Mouse (Mus musculus) heart, adult 2 months (tissue): Measurements from ENCODE around the gene Ccdc115. TPM values are rescaled to one million over a fixed set of nuclear protein-coding genes. Genes with fewer than 3 reads are reported as not detected.

Experiments used
- DNase-seq, 2 experiments: peaks; one replicate each; pipeline ENCODE4 v3.0.0; 2021
- H3K27ac ChIP-seq: fragments of 200-600 bp; 2 replicates; pipeline ENCODE4 v1.8.1; 2022
- H3K27me3 ChIP-seq: fragments of 200-500 bp; 2 replicates; pipeline ENCODE4 v1.6.1; 2012; ENCODE audit warnings: mild to moderate bottlenecking, low read length, inconsistent platforms, mixed read lengths; ENCODE audit not compliant: control insufficient read depth, insufficient read depth
- H3K36me3 ChIP-seq: fragments of 200-500 bp; 2 replicates; pipeline ENCODE4 v1.6.1; 2012; ENCODE audit warnings: low read length, inconsistent platforms; ENCODE audit not compliant: control insufficient read depth, insufficient read depth
- H3K4me1 ChIP-seq: fragments of 200-500 bp; 2 replicates; pipeline ENCODE4 v1.6.1; 2011; ENCODE audit warnings: low read length; ENCODE audit not compliant: control insufficient read depth, insufficient read depth
- H3K4me3 ChIP-seq: fragments of 200-600 bp; 2 replicates; pipeline ENCODE4 v1.8.1; 2022
- H3K79me2 ChIP-seq: fragments of 200-500 bp; replicated peaks from 2 replicates; pipeline ENCODE4 v1.6.1; 2012; ENCODE audit warnings: mild to moderate bottlenecking, inconsistent platforms, low read length, moderate library complexity, mixed read lengths; ENCODE audit not compliant: control insufficient read depth, insufficient read depth
- H3K9ac ChIP-seq: fragments of 200-500 bp; 2 replicates; pipeline ENCODE4 v1.6.1; 2012; ENCODE audit warnings: low read depth, mild to moderate bottlenecking, control low read depth, inconsistent platforms, low read length, mixed read lengths
- CTCF ChIP-seq: fragments of 200-600 bp; IDR thresholded peaks from 2 replicates; pipeline ENCODE4 v1.8.1; 2022; ENCODE audit warnings: antibody characterized with exemption, mild to moderate bottlenecking, moderate library complexity
- EP300 ChIP-seq: fragments of 200-500 bp; IDR thresholded peaks from 2 replicates; pipeline ENCODE4 v1.6.1; 2011; ENCODE audit warnings: low read depth, low read length, control low read depth; ENCODE audit not compliant: insufficient read depth
- POLR2A ChIP-seq: fragments of 200-500 bp; IDR thresholded peaks from 2 replicates; pipeline ENCODE4 v1.6.1; 2011; ENCODE audit warnings: mild to moderate bottlenecking, low read depth, low read length, control low read depth; ENCODE audit not compliant: insufficient read depth
- WGBS: fragments of 180-500 bp; shearing (Covaris S2); methylation state at CpG from one replicate; pipeline ENCODE4 v1.1.7; 2018; 5-methylcytosine and 5-hydroxymethylcytosine counted together
- intact Hi-C: fragments of 180-260 bp; cut with DNase I; formaldehyde crosslinking; loops from one replicate; pipeline ENCODE4 v1.15.1; 2025
- long read RNA-seq: library from polyadenylated mRNA; stranded (forward); transcript quantifications from one replicate; pipeline ENCODE4 v2.0.0, GENCODE M21; 2021
- polyA plus RNA-seq: library from polyadenylated mRNA; depleted of rRNA; stranded (reverse); fragments of >200 nt; gene quantifications from 2 replicates; pipeline ENCODE4 v1.2.3, GENCODE M21; 2012; rRNA removed
- total RNA-seq, 2 experiments: library from RNA; stranded (reverse); gene quantifications; 2 replicates each; pipeline ENCODE4 v1.2.3; 2021

Ccdc115 gene
- 10 to 100 TPM; 15.1 to 15.2 TPM for total RNA-seq
- polyA plus RNA-seq, result 15.5 and 17.8 TPM in 2 replicates
- long read RNA-seq, transcript Ccdc115-201 (5 exons, 1,705 nt), result major isoform, 22 of 24 reads
- long read RNA-seq, partial matches to known transcripts, result 1 of 24 reads
- long read RNA-seq, other reads (novel, unspliced or antisense), result 1 of 24 reads

- TF ChIP-seq POLR2A (peak; percentile 86), EP300 (0 out of 2 replicates have a peak, but pooled peaks have one; percentile 57), CTCF (no peak)
- no peaks in the 10 kb centered on the region for H3K27me3 ChIP-seq
- WGBS, result under 1% methylated on average over 48 of the region's 48 CpGs
- H3K27ac ChIP-seq, result peak within 1 kb of the TSS; percentile 96
- peak; percentile 93 to 96 for DNase-seq
- H3K9ac ChIP-seq, result peak within 1 kb of the TSS; percentile 71
- peak within 1 kb of the TSS; percentile 69 for H3K4me3 ChIP-seq
- intact Hi-C loops, result loop anchor here (10.0 kb wide), 1 partner anchor 435 kb away; no protein-coding TSS in a partner anchor
- H3K4me1 ChIP-seq, result no peaks in the 10 kb centered on the region
- no peaks in the 10 kb centered on the region for H3K36me3 ChIP-seq
- no peaks in the 10 kb centered on the region for H3K79me2 ChIP-seq
Measured at GRCm38 (mm10) chr1:34439215-34439960, at the start of gene Ccdc115, which contains the start of gene Imp4. Ccdc115 (minus strand) TSS chr1:34439672. Imp4 (plus strand) TSS chr1:34439851.

GRCm38 (mm10) chr1:34487383-34487782 is 47.9 kb upstream of the Ccdc115 start:
- Histone ChIP-seq H3K79me2 (no peaks in the 10 kb centered on the region), H3K36me3 (no peaks in the 10 kb centered on the region), H3K4me1 (peaks cover 2% of the 10 kb centered on the region; the same call in 1 of the 2 replicates), H3K27ac (no peak overlapping the region), H3K9ac (no peak overlapping the region), H3K27me3 (no peaks in the 10 kb centered on the region), H3K4me3 (no peak overlapping the region)
- intact Hi-C loops, result no loop called here
- TF ChIP-seq POLR2A (no peak), CTCF (peak; percentile 46)
- no peak for DNase-seq
- 90% methylated on average over 3 of the region's 3 CpGs for WGBS

- TF ChIP-seq POLR2A (no peak), CTCF (peak; percentile 68)
- Histone ChIP-seq H3K4me1 (peaks cover 2% of the 10 kb centered on the region; the same call in 1 of the 2 replicates), H3K4me3 (0 out of 2 replicates have a peak overlapping the region, but pooled peaks have one; percentile 22), H3K27ac (no peak overlapping the region), H3K36me3 (no peaks in the 10 kb centered on the region), H3K27me3 (no peaks in the 10 kb centered on the region), H3K9ac (0 out of 2 replicates have a peak overlapping the region, but pooled peaks have one; percentile 2), H3K79me2 (no peaks in the 10 kb centered on the region)
- peak; percentile 45 to 69 for DNase-seq
- intact Hi-C loops, result no loop called here
- WGBS, result 9% methylated on average over 25 of the region's 25 CpGs
Measured at GRCm38 (mm10) chr1:34485461-34486188, 46.2 kb upstream of the Ccdc115 start.

- no peak for DNase-seq
- intact Hi-C loops, result no loop called here
- 62% methylated on average over 10 of the region's 10 CpGs for WGBS
Measured at GRCm38 (mm10) chr1:34484470-34484869, 45.0 kb upstream of the Ccdc115 start.

DNA sequence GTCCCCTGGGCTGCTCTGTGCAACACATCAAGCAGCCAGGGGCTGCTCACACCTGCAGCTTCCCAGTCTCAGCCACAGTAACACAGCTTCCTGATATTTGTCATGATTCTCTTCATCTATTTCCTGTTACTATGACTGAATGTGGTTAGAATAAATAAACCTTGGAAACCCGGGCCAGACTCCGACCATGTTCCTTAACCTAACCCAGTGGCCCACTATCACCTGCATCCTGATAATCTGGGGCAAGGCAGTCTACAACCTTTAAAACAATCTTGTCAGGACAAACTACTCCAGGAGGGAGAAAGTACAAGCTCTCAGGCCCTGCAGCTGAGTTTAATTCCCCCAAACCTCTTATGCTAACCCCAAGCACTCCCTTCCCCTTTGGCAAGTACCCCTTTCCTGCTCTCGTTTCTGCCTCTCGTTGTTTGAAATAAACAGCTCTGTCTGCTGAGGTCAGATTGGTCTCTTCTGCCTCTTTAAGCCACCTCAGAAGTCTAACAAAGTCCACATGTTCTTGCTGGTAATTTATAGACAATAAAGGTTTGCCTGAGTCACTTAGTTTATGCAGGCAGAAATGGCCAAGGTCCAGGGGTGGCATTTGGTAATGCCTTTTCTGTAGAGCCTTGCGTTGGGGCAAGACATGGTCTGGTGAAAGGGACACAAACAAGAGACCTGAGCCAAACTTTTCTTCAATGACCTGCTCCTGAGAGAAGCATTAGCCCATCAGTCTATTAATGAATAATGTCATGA is 42.6 kb upstream of the Ccdc115 start:
- TF ChIP-seq POLR2A, result no peak
- no peak for TF ChIP-seq EP300
- Histone ChIP-seq H3K36me3 (no peaks in the 10 kb centered on the region), H3K27ac (no peak overlapping the region), H3K4me3 (no peak overlapping the region), H3K4me1 (peaks cover 3% of the 10 kb centered on the region), H3K79me2 (no peaks in the 10 kb centered on the region), H3K27me3 (no peaks in the 10 kb centered on the region), H3K9ac (no peak overlapping the region)
- 59% methylated on average over 5 of the region's 5 CpGs for WGBS
- intact Hi-C loops, result no loop called here
- DNase-seq, result no peak

More at GRCm38 (mm10) chr1:34484470-34484869, 45.0 kb upstream of the Ccdc115 start:
- H3K9ac ChIP-seq, result no peak overlapping the region
- H3K36me3 ChIP-seq, result no peaks in the 10 kb centered on the region
- no peak for TF ChIP-seq EP300
- no peak for TF ChIP-seq POLR2A
- no peak for TF ChIP-seq CTCF
- H3K79me2 ChIP-seq, result no peaks in the 10 kb centered on the region
- H3K27me3 ChIP-seq, result no peaks in the 10 kb centered on the region
- H3K4me3 ChIP-seq, result no peak overlapping the region
- H3K4me1 ChIP-seq, result peaks cover 2% of the 10 kb centered on the region; the same call in 1 of the 2 replicates
- H3K27ac ChIP-seq, result no peak overlapping the region
